Mouse (Mus musculus) hindbrain, embryonic 16.5 days (tissue): ENCODE measurements around the gene Pbrm1. TPM values are rescaled to one million over a fixed set of nuclear protein-coding genes. Genes with fewer than 3 reads are reported as not detected.

Experiments
- ATAC-seq: fragments of 200-750 bp; cut with Nextera tagmentation; 2 replicates; pipeline ENCODE4 v1.8.0; 2017; ENCODE audit warnings: moderate TSS enrichment, moderate library complexity
- H3K27ac ChIP-seq: fragments of 300-500 bp; sonication (generic); 2 replicates; pipeline ENCODE4 v1.5.1; 2014; ENCODE audit warnings: low read depth, mild to moderate bottlenecking, control low read depth, low read length, moderate library complexity
- H3K27me3 ChIP-seq: fragments of 300-500 bp; sonication (generic); replicated peaks from 2 replicates; pipeline ENCODE4 v1.6.1; 2014; ENCODE audit warnings: low read length; ENCODE audit not compliant: control insufficient read depth, insufficient read depth
- H3K36me3 ChIP-seq: fragments of 300-500 bp; sonication (generic); 2 replicates; pipeline ENCODE4 v1.6.1; 2014; ENCODE audit warnings: mild to moderate bottlenecking, low read length, moderate library complexity, mixed read lengths; ENCODE audit not compliant: control insufficient read depth, insufficient read depth
- H3K4me1 ChIP-seq: fragments of 300-500 bp; sonication (generic); 2 replicates; pipeline ENCODE4 v1.6.1; 2014; ENCODE audit warnings: low read depth, low read length; ENCODE audit not compliant: control insufficient read depth, insufficient read depth
- H3K4me2 ChIP-seq: fragments of 300-500 bp; sonication (generic); 2 replicates; pipeline ENCODE4 v1.6.1; 2014; ENCODE audit warnings: mild to moderate bottlenecking, low read length, control low read depth, moderate library complexity
- H3K4me3 ChIP-seq: fragments of 300-500 bp; sonication (generic); 2 replicates; pipeline ENCODE4 v1.5.1; 2014; ENCODE audit warnings: mild to moderate bottlenecking, low read length, control low read depth, moderate library complexity
- H3K9ac ChIP-seq: fragments of 300-500 bp; sonication (generic); 2 replicates; pipeline ENCODE4 v1.6.1; 2014; ENCODE audit warnings: low read depth, mild to moderate bottlenecking, control low read depth, low read length, moderate library complexity
- H3K9me3 ChIP-seq: fragments of 300-500 bp; sonication (generic); 2 replicates; pipeline ENCODE4 v1.6.1; 2014; ENCODE audit warnings: mild to moderate bottlenecking, low read length, moderate library complexity; ENCODE audit not compliant: control insufficient read depth
- WGBS: fragments of 180-500 bp; shearing (Covaris S2); extraction: QIAGEN DNeasy Blood & Tissue Kit; methylation state at CpG from one replicate; pipeline ENCODE4 v1.1.7; 2014; 5-methylcytosine and 5-hydroxymethylcytosine counted together
- polyA plus RNA-seq: library from polyadenylated mRNA; unstranded; fragments of >200 nt; fragmentation: Nextera tagmentation; extraction: Ambion mirVana; gene quantifications from 2 replicates; pipeline ENCODE4 v1.2.1, GENCODE M21; 2015

The Pbrm1 gene
- polyA plus RNA-seq, 1 experiment from 2014 or later, result 98.7 TPM

- Histone ChIP-seq H3K27me3 (no peaks in the 10 kb centered on the region), H3K4me2 (no peak overlapping the region), H3K4me3 (no peak overlapping the region), H3K4me1 (no peaks in the 10 kb centered on the region), H3K27ac (no peak overlapping the region), H3K9me3 (no peaks in the 10 kb centered on the region), H3K9ac (no peak overlapping the region), H3K36me3 (peaks cover 62% of the 10 kb centered on the region)
- ATAC-seq, result no peak
- 94% methylated on average over 3 of the region's 3 CpGs for WGBS
Observed at GRCm38 (mm10) chr14:31011588-31011987, 7.3 kb upstream of the Pbrm1 start.

DNA sequence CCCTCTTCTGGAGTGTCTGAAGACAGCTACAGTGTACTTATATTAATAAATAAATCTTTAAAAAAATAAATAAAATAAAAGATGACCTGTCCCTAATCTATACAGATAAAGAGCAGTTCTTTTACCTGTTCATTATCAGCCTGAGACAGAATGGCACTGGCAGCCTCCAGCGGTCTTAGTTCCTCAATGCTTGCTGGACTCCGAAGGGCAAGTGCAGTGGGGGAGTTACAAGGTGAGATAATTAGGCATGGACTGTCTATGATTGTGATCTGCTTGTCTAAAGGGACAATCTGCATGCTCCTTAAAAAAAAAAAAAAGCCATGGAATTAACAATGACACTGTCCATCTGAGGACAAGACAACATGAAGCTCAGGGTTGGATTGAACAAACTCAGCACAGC lies 5.0 kb upstream of the Pbrm1 start:
- Histone ChIP-seq H3K9ac (no peak overlapping the region), H3K36me3 (peaks cover 54% of the 10 kb centered on the region), H3K4me3 (no peak overlapping the region), H3K4me1 (peaks cover 8% of the 10 kb centered on the region), H3K27me3 (no peaks in the 10 kb centered on the region), H3K27ac (no peak overlapping the region), H3K4me2 (no peak overlapping the region), H3K9me3 (no peaks in the 10 kb centered on the region)
- no peak for ATAC-seq
- WGBS, result 93% methylated on average over 2 of the region's 2 CpGs

DNA sequence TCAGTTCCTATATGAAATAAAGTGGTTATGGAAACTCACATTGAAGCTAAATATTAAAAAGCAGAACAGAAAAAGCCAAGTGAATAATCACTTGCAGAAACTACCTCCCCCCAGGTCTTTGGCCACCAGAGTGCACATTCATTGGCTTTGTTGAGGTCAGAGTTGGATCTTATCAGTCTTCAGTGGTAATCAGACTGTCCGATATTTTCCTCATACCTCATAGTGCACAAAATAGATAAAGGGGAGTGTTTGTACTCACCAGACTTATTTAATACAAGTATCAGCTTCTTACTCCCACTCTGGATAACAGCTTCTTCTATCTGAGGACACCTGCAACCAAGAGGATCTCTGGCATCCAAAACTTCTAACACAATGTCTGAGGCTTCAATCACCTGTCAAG lies 2.9 kb upstream of the Pbrm1 start:
- no peaks in the 10 kb centered on the region for H3K9me3 ChIP-seq
- no peaks in the 10 kb centered on the region for H3K27me3 ChIP-seq
- H3K4me3 ChIP-seq, result no peak overlapping the region
- no peak for ATAC-seq
- peaks cover 42% of the 10 kb centered on the region for H3K36me3 ChIP-seq
- H3K9ac ChIP-seq, result no peak overlapping the region
- H3K27ac ChIP-seq, result no peak overlapping the region
- no peak overlapping the region for H3K4me2 ChIP-seq
- 91% methylated on average over 1 of the region's 1 CpGs for WGBS
- H3K4me1 ChIP-seq, result peaks cover 18% of the 10 kb centered on the region

GRCm38 (mm10) chr14:31017854-31018253 lies 1.1 kb upstream of the Pbrm1 start:
- ATAC-seq, result no peak
- H3K4me3 ChIP-seq, result peak overlapping the region; percentile 54
- H3K4me2 ChIP-seq, result peak overlapping the region; percentile 87
- WGBS, result 0% methylated on average over 2 of the region's 2 CpGs
- H3K4me1 ChIP-seq, result peaks cover 18% of the 10 kb centered on the region
- peak overlapping the region; percentile 97 for H3K9ac ChIP-seq
- no peaks in the 10 kb centered on the region for H3K9me3 ChIP-seq
- no peak overlapping the region for H3K27ac ChIP-seq
- no peaks in the 10 kb centered on the region for H3K27me3 ChIP-seq
- H3K36me3 ChIP-seq, result peaks cover 26% of the 10 kb centered on the region

- Histone ChIP-seq H3K4me3 (peak overlapping the region; percentile 54), H3K27me3 (no peaks in the 10 kb centered on the region), H3K27ac (peak overlapping the region; percentile 99), H3K9ac (peak overlapping the region; percentile 97), H3K4me2 (peak overlapping the region; percentile 64), H3K36me3 (peaks cover 20% of the 10 kb centered on the region), H3K9me3 (no peaks in the 10 kb centered on the region), H3K4me1 (peaks cover 18% of the 10 kb centered on the region)
- 6% methylated on average over 37 of the region's 56 CpGs for WGBS
- peak; percentile 96 for ATAC-seq
Observed at GRCm38 (mm10) chr14:31019331-31020205, 630 bp downstream of the Pbrm1 start.

DNA sequence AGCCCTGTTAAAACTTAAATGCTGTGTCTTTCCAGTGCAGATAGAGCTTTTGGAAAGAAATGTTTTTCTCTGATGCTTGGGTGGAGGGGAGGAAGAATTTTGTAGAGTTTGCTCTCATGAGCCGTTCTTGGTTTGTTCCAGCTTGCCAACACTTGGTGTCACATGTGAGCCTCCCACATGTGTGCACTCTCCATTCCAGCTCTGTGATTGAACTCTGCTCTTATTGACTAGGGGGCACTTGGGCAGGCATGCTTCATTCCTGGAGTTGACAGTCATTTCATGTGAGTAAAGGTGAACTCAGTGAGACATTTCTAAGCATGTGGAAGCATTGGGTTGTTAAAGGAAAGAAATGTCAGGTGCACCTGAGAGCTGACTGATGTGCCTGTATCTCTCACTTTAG lies 3.6 kb downstream of the Pbrm1 start:
- WGBS, result 44% methylated on average over 1 of the region's 1 CpGs
- H3K9me3 ChIP-seq, result no peaks in the 10 kb centered on the region
- H3K27ac ChIP-seq, result no peak overlapping the region
- no peaks in the 10 kb centered on the region for H3K27me3 ChIP-seq
- no peak overlapping the region for H3K9ac ChIP-seq
- no peak overlapping the region for H3K4me3 ChIP-seq
- ATAC-seq, result no peak
- peaks cover 16% of the 10 kb centered on the region for H3K4me1 ChIP-seq
- peaks cover 28% of the 10 kb centered on the region for H3K36me3 ChIP-seq
- no peak overlapping the region for H3K4me2 ChIP-seq

DNA sequence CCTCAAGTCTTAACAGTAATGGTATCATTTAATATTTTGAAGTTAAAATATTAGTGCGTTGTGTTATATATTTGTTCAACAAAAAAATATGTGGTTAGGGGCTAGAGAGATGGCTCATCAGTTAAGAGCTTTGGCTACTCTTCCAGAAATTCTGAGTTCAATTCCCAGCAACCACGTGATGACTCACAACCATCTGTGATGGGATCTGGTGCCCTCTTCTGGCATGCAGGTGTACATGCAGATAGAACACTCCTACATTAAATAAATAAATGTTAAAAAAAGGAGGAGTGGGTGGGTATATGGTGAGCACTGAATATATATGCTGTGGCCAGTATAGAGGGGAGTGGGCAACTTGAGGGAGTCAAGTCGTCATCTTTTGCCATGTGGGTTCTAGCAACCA lies 6.8 kb downstream of the Pbrm1 start:
- no peak for ATAC-seq
- H3K9ac ChIP-seq, result no peak overlapping the region
- no peak overlapping the region for H3K4me3 ChIP-seq
- H3K27me3 ChIP-seq, result no peaks in the 10 kb centered on the region
- peaks cover 36% of the 10 kb centered on the region for H3K36me3 ChIP-seq
- 79% methylated on average over 3 of the region's 3 CpGs for WGBS
- H3K27ac ChIP-seq, result no peak overlapping the region
- no peaks in the 10 kb centered on the region for H3K9me3 ChIP-seq
- H3K4me1 ChIP-seq, result no peaks in the 10 kb centered on the region; the same call in 1 of the 2 replicates
- no peak overlapping the region for H3K4me2 ChIP-seq

DNA sequence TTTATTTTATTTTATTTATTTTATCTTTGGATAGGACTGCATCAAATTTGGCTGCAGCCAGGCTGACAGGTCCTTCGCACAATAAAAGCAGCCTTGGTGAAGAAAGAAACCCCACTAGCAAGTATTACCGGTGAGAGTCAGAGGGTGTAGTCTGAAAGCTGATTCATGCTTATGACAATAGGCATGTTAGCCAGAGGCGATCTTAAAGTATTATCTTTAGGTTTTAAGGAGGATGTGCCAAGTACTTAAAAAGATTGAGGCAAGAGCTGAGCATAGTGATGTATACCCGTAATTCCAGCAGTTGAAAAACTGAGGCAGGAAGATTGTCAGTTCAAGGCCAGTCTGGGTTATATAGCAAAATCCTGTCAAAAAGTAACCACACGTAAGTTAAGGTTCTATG lies 26.4 kb downstream of the Pbrm1 start:
- H3K4me1 ChIP-seq, result no peaks in the 10 kb centered on the region
- H3K36me3 ChIP-seq, result peaks cover 35% of the 10 kb centered on the region
- 94% methylated on average over 5 of the region's 5 CpGs for WGBS
- H3K9ac ChIP-seq, result no peak overlapping the region
- H3K9me3 ChIP-seq, result no peaks in the 10 kb centered on the region
- ATAC-seq, result no peak
- H3K27ac ChIP-seq, result no peak overlapping the region
- no peaks in the 10 kb centered on the region for H3K27me3 ChIP-seq
- H3K4me2 ChIP-seq, result no peak overlapping the region
- no peak overlapping the region for H3K4me3 ChIP-seq

- H3K4me1 ChIP-seq, result no peaks in the 10 kb centered on the region
- no peak overlapping the region for H3K27ac ChIP-seq
- 100% methylated on average over 1 of the region's 1 CpGs for WGBS
- ATAC-seq, result no peak
- no peak overlapping the region for H3K4me2 ChIP-seq
- peaks cover 38% of the 10 kb centered on the region for H3K36me3 ChIP-seq
- no peak overlapping the region for H3K4me3 ChIP-seq
- no peak overlapping the region for H3K9ac ChIP-seq
- no peaks in the 10 kb centered on the region for H3K27me3 ChIP-seq
- H3K9me3 ChIP-seq, result no peaks in the 10 kb centered on the region
Observed at GRCm38 (mm10) chr14:31045817-31046216, 26.9 kb downstream of the Pbrm1 start.
